Mouse (Mus musculus) neural tube, embryonic 14.5 days (tissue): ENCODE data around the gene Uncx. TPM values are rescaled to one million over a fixed set of nuclear protein-coding genes. Genes with fewer than 3 reads are reported as not detected.
A peak's percentile ranks its signal among the peaks of the same experiment; 100 is the strongest.

ENCODE experiments used
- ATAC-seq: fragments of 200-750 bp; cut with Nextera tagmentation; 2 replicates; pipeline ENCODE4 v1.8.0; 2017; ENCODE audit warnings: low read depth, mild to moderate bottlenecking, moderate TSS enrichment, moderate library complexity
- H3K27ac ChIP-seq: fragments of 300-500 bp; sonication (generic); 2 replicates; pipeline ENCODE4 v1.5.1; 2014; ENCODE audit warnings: low read depth, mild to moderate bottlenecking, control low read depth, low read length, moderate library complexity, mixed read lengths
- H3K27me3 ChIP-seq: fragments of 300-500 bp; sonication (generic); 2 replicates; pipeline ENCODE4 v1.6.1; 2014; ENCODE audit warnings: low read length; ENCODE audit not compliant: control insufficient read depth, insufficient read depth
- H3K36me3 ChIP-seq: fragments of 300-500 bp; sonication (generic); 2 replicates; pipeline ENCODE4 v1.6.1; 2014; ENCODE audit warnings: low read length, mixed read lengths; ENCODE audit not compliant: control insufficient read depth, insufficient read depth
- H3K4me1 ChIP-seq: fragments of 300-500 bp; sonication (generic); 2 replicates; pipeline ENCODE4 v1.6.1; 2014; ENCODE audit warnings: low read length; ENCODE audit not compliant: control insufficient read depth, insufficient read depth
- H3K4me2 ChIP-seq: fragments of 300-500 bp; sonication (generic); 2 replicates; pipeline ENCODE4 v1.6.1; 2014; ENCODE audit warnings: mild to moderate bottlenecking, low read depth, low read length, control low read depth
- H3K4me3 ChIP-seq: fragments of 300-500 bp; sonication (generic); 2 replicates; pipeline ENCODE4 v1.5.1; 2014; ENCODE audit warnings: low read depth, low read length, control low read depth, mixed read lengths
- H3K9ac ChIP-seq: fragments of 300-500 bp; sonication (generic); replicated peaks from 2 replicates; pipeline ENCODE4 v1.6.1; 2014; ENCODE audit warnings: low read depth, mild to moderate bottlenecking, control low read depth, low read length, mixed read lengths
- H3K9me3 ChIP-seq: fragments of 300-500 bp; sonication (generic); 2 replicates; pipeline ENCODE4 v1.6.1; 2016; ENCODE audit warnings: low read length; ENCODE audit not compliant: control insufficient read depth
- whole genome bisulfite sequencing: fragments of 180-500 bp; shearing (Covaris S2); extraction: QIAGEN DNeasy Blood & Tissue Kit; methylation state at CpG from one replicate; pipeline ENCODE4 v1.1.7; 2014; 5-methylcytosine and 5-hydroxymethylcytosine counted together
- polyA plus RNA-seq: library from polyadenylated mRNA; unstranded; fragments of >200 nt; fragmentation: Nextera tagmentation; extraction: Ambion mirVana; gene quantifications from 2 replicates; pipeline ENCODE4 v1.2.1, GENCODE M21; 2014

Uncx gene
- polyA plus RNA-seq, 1 experiment from 2014 or later: 39.8 TPM

DNA sequence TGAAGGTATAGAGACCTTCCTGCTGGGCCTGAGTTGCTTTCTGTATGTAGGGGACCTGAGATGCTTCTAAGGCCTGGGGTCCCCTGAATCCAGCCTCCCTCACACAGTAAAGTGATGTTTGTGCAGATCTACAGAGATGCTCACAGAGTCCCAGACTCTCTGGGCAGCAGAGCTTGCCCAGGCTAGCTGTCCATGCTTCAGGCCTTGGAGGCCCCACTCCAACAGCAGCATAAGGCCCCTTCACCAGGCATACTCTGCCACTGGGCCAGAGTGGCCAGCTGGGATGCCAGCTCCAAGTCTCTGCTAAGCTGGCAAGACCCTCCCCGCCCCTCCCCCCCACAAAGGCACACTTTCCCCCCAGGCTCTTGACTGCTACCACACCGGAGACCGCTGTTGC lies 5.6 kb upstream of the Uncx start:
- H3K4me1 ChIP-seq: peaks cover 17% of the 10 kb centered on the region

DNA sequence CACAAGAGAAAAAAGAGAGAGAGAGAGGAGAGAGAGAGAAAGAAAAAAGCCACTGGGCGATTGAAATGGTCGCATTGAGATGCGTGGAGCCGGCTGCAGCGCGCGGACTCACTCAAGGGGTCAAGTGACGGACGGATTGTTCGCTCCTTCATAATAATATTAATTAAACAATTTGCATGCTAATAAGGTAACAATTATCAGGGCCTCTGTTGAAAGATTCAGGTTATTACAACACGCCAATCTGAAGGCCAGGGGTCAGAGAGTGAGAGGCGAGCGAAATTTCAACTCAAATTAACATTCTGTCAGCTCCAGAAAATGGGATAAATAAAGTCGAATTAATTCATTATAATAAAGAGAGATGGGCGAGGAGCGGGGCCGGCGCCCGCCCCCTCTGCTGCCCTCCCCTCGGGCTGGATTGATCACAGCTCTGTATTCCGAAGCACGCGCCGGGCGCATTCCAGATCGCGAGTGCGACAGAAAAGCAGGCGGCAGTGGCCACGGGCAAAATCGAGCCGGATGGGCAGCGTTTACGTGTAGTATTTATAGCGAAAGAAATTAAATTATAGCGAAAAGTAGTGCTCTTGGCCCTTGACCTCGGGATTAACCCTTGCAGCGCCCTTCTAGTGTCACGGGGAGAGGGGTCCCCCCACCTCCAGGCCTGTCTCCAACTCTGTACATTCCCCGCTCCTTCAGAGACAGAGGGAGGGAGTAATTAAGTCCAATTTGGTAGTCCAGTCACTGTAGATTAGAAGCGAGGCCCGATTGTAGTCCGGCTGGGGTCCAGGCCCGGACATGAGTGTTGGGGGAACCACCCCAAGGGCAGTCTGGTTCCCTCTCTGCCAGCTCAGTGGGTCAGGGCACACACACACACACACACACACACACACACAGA lies 1.9 kb upstream of the Uncx start:
- Histone ChIP-seq H3K9ac (no peak overlapping the region; the same call in 1 of the 2 replicates), H3K9me3 (no peaks in the 10 kb centered on the region), H3K4me2 (peak overlapping the region; percentile 32), H3K27me3 (peaks cover 9% of the 10 kb centered on the region; the same call in 1 of the 2 replicates), H3K4me3 (peak overlapping the region; percentile 2; the same call in 1 of the 2 replicates), H3K36me3 (no peaks in the 10 kb centered on the region), H3K27ac (peak overlapping the region; percentile 70; the same call in 1 of the 2 replicates), H3K4me1 (peaks cover 22% of the 10 kb centered on the region)
- WGBS: 1% methylated on average over 44 of the region's 44 CpGs
- ATAC-seq: no peak

More for the DNA sequence above, 5.6 kb upstream of the Uncx start:
- no peak overlapping the region for H3K4me2 ChIP-seq
- no peak overlapping the region for H3K4me3 ChIP-seq
- H3K27ac ChIP-seq: no peak overlapping the region
- 4% methylated on average over 3 of the region's 3 CpGs for WGBS
- H3K27me3 ChIP-seq: peaks cover 5% of the 10 kb centered on the region; the same call in 1 of the 2 replicates
- no peaks in the 10 kb centered on the region for H3K36me3 ChIP-seq
- H3K9me3 ChIP-seq: no peaks in the 10 kb centered on the region
- ATAC-seq: no peak
- H3K9ac ChIP-seq: no peak overlapping the region

DNA sequence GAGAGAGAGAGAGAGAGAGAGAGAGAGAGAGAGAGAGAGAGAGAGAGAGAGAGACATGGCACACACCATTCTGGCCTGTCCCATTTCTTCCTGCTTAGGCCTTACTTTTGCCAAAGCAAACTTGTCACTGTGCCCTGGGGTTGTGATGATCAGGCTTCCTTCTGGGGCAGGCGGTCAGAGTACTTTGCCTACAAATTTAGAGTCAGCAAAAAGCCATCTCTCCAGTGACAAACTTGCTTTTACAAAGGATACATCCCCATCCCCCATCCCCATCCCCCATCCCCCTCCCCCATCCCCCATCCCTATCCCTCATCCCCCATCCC lies 1.3 kb upstream of the Uncx start:
- H3K4me2 ChIP-seq: peak overlapping the region; percentile 32; the same call in 1 of the 2 replicates
- peaks cover 13% of the 10 kb centered on the region for H3K27me3 ChIP-seq
- H3K27ac ChIP-seq: no peak overlapping the region; the same call in 1 of the 2 replicates

DNA sequence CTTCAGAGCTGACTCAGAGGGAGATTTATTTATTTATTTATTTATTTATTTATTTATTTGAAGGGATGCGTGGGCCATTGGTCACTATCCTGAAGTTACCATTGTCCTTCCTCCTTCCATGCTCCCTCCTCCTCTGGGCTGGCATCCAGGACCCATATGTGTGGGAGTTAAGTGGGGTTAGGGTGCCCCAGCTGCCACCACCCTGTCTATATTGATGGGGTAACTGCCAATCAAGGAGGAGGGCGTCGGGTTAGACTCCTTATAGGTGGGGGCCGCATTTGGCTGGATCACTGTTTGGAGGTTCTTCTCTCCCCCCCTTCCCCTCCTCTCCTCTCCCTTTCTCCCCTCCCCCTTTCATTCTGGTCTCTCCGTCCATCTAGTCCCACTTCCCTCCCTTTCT lies 738 bp upstream of the Uncx start:
- 1% methylated on average over 5 of the region's 5 CpGs for WGBS

More for the DNA sequence above, 1.3 kb upstream of the Uncx start:
- Histone ChIP-seq H3K9me3 (no peaks in the 10 kb centered on the region), H3K4me1 (peaks cover 20% of the 10 kb centered on the region), H3K36me3 (no peaks in the 10 kb centered on the region), H3K9ac (no peak overlapping the region), H3K4me3 (no peak overlapping the region)
- WGBS: 11% methylated on average over 1 of the region's 1 CpGs
- ATAC-seq: no peak

DNA sequence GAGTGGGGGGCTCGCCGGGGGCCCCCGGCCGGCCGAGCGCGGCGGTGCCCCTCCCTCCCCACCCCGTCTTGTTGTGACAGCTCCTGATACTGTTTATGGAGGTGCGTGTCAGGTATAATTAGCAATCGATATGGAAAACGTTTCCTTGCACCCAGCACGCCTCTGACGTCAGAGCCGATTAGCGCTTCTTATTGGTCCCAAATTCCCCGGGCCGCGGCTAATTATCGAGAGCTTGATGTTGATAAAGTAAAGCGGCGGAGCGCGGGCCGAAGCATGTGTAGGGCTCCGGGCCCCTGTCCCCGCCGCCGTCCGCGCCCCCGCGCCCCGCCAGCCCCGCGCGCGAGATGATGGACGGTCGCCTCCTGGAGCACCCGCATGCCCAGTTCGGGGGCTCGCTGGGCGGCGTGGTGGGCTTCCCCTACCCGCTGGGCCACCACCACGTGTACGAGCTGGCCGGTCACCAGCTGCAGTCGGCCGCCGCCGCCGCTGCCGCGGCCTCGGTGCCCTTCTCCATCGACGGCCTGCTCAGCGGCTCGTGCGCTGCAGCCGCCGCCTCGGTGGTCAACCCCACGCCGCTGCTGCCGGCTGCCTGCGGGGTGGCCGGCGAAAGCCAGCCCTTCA lies 466 bp downstream of the Uncx start:
- WGBS: 1% methylated on average over 65 of the region's 71 CpGs
- Histone ChIP-seq H3K9ac (peak overlapping the region; percentile 72), H3K27me3 (peaks cover 20% of the 10 kb centered on the region), H3K4me1 (peaks cover 10% of the 10 kb centered on the region; the same call in 1 of the 2 replicates), H3K27ac (peak overlapping the region; percentile 70), H3K9me3 (no peaks in the 10 kb centered on the region), H3K4me2 (peak overlapping the region; percentile 71), H3K4me3 (peak overlapping the region; percentile 48), H3K36me3 (no peaks in the 10 kb centered on the region)
- peak; percentile 39 for ATAC-seq

More for the DNA sequence above, 738 bp upstream of the Uncx start:
- H3K27me3 ChIP-seq: peaks cover 19% of the 10 kb centered on the region
- H3K4me1 ChIP-seq: peaks cover 15% of the 10 kb centered on the region
- H3K9me3 ChIP-seq: no peaks in the 10 kb centered on the region
- H3K36me3 ChIP-seq: no peaks in the 10 kb centered on the region
- peak overlapping the region; percentile 71; the same call in 1 of the 2 replicates for H3K4me2 ChIP-seq
- H3K27ac ChIP-seq: peak overlapping the region; percentile 70
- H3K4me3 ChIP-seq: peak overlapping the region; percentile 48; the same call in 1 of the 2 replicates
- ATAC-seq: no peak
- H3K9ac ChIP-seq: no peak overlapping the region; the same call in 1 of the 2 replicates

DNA sequence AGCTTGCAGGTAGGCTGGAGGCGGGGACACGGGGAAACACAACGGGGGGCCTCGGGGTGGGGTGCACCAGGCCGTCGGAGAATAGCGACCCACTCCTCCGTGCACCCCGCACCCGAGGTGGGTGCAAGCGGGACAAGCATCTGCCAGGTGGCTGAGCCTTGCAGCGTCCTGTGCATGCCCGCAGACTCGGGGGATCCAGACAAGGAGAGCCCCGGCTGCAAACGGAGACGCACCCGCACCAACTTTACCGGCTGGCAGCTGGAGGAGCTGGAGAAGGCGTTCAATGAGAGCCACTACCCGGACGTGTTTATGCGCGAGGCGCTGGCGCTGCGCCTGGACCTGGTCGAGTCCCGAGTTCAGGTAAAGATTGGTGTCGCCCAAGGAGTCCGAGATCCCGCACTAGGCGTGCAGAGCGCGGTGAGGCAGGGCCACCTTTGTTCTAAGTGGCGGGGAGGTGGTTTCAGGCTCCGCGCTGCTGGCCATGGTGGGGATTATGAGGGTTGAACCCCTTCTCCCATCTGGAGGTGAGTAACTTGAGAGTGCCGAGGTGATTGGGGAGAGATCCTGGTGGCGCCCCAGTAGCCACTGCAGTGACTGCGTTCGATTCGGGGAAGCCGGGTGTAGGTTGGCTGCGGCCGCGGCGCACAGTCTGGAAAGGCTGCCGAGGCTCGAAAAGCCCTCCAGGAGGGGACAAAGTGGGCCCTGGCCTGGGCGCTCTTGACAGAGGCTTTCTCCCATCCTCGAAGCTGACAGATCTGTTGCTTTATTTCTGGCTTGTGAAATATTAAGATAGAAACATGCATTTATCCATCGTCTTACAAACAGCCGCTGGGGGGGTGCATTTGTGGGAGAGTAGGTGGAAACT lies 1.2 kb downstream of the Uncx start:
- peaks cover 10% of the 10 kb centered on the region; the same call in 1 of the 2 replicates for H3K4me1 ChIP-seq
- H3K9me3 ChIP-seq: no peaks in the 10 kb centered on the region
- peak overlapping the region; percentile 70 for H3K27ac ChIP-seq
- peak overlapping the region; percentile 48 for H3K4me3 ChIP-seq
- H3K27me3 ChIP-seq: peaks cover 21% of the 10 kb centered on the region
- under 1% methylated on average over 52 of the region's 54 CpGs for WGBS
- peak overlapping the region; percentile 72 for H3K9ac ChIP-seq
- ATAC-seq: no peak
- no peaks in the 10 kb centered on the region for H3K36me3 ChIP-seq
- H3K4me2 ChIP-seq: peak overlapping the region; percentile 71

DNA sequence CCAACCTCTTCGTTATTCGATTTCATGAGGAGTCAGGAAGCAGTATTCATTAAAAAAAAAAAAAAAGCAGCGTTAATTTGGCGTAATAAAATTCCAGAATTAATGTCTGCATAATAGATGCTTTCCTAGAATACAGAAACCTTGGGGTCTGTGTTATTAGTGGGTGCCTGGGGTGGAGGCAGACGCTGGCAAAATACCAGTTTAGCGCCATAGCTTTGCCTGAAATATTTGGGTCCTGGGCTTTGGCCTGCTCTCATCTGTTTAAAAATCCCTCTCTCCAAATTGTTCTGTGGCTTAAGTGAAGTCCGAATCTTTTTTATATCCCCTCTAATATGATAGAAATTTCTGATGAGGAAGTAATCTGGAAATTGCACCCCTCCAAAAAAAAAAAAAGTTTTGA lies 1.9 kb downstream of the Uncx start:
- ATAC-seq: no peak
- H3K4me3 ChIP-seq: peak overlapping the region; percentile 48
- H3K4me1 ChIP-seq: peaks cover 5% of the 10 kb centered on the region; the same call in 1 of the 2 replicates
- H3K36me3 ChIP-seq: no peaks in the 10 kb centered on the region
- 1% methylated on average over 7 of the region's 7 CpGs for WGBS
- H3K4me2 ChIP-seq: peak overlapping the region; percentile 71
- H3K9me3 ChIP-seq: no peaks in the 10 kb centered on the region
- H3K9ac ChIP-seq: peak overlapping the region; percentile 72
- no peak overlapping the region for H3K27ac ChIP-seq
- H3K27me3 ChIP-seq: peaks cover 21% of the 10 kb centered on the region

DNA sequence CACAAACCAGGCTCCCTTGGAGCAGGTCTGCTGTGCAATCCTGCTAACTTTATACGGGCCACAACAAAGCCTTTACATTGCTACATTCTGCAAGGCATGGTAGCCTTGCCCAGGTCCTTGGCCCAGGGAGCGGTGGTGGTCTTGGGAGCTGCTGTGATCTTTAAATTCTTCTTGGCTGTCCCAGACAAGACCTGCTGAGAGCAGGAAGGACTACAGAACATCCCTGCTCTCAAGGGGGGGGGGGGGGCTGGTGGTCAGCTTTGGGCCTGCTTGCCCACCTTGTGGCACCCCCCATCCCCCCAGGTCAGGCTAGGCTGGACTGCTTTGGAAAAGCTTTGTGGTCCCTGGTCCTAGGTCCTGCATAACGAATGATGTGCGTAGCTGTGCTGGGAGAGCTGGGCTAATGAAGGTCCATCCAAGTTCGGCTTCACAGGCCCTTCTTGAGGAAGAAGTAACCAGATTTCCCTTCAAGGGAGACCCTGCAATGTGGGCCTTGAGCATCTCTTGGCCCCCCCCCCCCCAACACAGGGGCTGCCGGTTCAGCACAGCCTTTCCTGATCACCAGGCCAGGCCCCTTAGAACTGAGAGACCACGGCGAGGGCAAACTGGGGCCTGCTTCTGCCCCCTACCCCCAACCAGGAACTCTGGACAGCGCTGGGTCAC lies 2.5 kb downstream of the Uncx start:
- Histone ChIP-seq H3K27ac (peak overlapping the region; percentile 89), H3K9me3 (no peaks in the 10 kb centered on the region), H3K36me3 (no peaks in the 10 kb centered on the region), H3K4me2 (peak overlapping the region; percentile 71), H3K4me1 (peaks cover 4% of the 10 kb centered on the region; the same call in 1 of the 2 replicates), H3K27me3 (peaks cover 21% of the 10 kb centered on the region), H3K4me3 (peak overlapping the region; percentile 48), H3K9ac (peak overlapping the region; percentile 72)
- 2% methylated on average over 9 of the region's 9 CpGs for WGBS
- no peak for ATAC-seq
